Mouse (Mus musculus) cortical plate, adult 2 months (tissue): ENCODE measurements at regions not wholly inside any gene's neighbourhood (a gene's known extent, or its start where the extent isn't known, plus 50 kb on each side); places are given as distances from the start of the nearest gene placed in this dataset.

Source experiments
- CTCF ChIP-seq: fragments of 200-500 bp; IDR thresholded peaks from 2 replicates; pipeline ENCODE4 v1.5.1; 2011; ENCODE audit warnings: mild to moderate bottlenecking, control low read depth, low read length; ENCODE audit not compliant: insufficient read depth; ENCODE audit errors: extremely low read depth
- POLR2A ChIP-seq: fragments of 200-500 bp; IDR thresholded peaks from 2 replicates; pipeline ENCODE4 v1.6.1; 2011; ENCODE audit warnings: mild to moderate bottlenecking, low read length, control low read depth; ENCODE audit not compliant: insufficient read depth; ENCODE audit errors: extremely low read depth

DNA sequence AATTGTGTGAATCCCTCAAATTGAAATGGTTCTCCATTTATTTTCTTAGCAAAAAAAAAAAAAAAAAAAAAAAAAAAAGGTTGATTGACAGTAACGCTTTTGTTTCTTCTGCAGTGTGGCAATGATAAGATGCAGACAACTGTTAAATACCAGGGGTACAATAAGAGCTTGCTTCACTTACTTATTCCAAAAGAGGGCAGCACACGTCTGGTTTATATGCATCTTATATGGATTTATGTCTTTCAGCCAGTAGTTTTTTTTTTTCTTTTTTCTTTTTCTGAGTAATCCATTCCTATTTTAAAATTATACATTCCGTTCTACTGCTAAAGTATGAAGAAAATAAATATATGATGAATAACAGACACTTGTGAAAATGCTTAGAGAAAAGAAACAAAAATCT, 185.6 kb upstream of the Itga1 start:
- no peak for TF ChIP-seq CTCF
- TF ChIP-seq POLR2A = no peak
